Mouse (Mus musculus) midbrain, embryonic 13.5 days (tissue): ENCODE results near the gene Atp6v0a1. TPM values are rescaled to one million over a fixed set of nuclear protein-coding genes. Genes with fewer than 3 reads are reported as not detected.
"Not testable (repeated sequence)": the region's sequence is repeated elsewhere in the genome, so short reads cannot be mapped to it uniquely, and the experiment has no call there.

Experiments
- ATAC-seq: fragments of 200-750 bp; cut with Nextera tagmentation; 2 replicates; pipeline ENCODE4 v1.8.0; 2017; ENCODE audit warnings: mild to moderate bottlenecking, moderate TSS enrichment, moderate library complexity
- H3K27ac ChIP-seq: fragments of 300-500 bp; sonication (generic); 2 replicates; pipeline ENCODE4 v1.5.1; 2015; ENCODE audit warnings: inconsistent platforms, mild to moderate bottlenecking, moderate library complexity
- H3K27me3 ChIP-seq: fragments of 300-500 bp; sonication (generic); 2 replicates; pipeline ENCODE4 v1.6.1; 2015; ENCODE audit warnings: mild to moderate bottlenecking, inconsistent platforms
- H3K36me3 ChIP-seq: fragments of 300-500 bp; sonication (generic); 2 replicates; pipeline ENCODE4 v1.6.1; 2015; ENCODE audit warnings: mild to moderate bottlenecking, inconsistent platforms
- H3K4me1 ChIP-seq: fragments of 300-500 bp; sonication (generic); replicated peaks from 2 replicates; pipeline ENCODE4 v1.6.1; 2015; ENCODE audit warnings: inconsistent platforms
- H3K4me2 ChIP-seq: fragments of 300-500 bp; sonication (generic); replicated peaks from 2 replicates; pipeline ENCODE4 v1.6.1; 2015; ENCODE audit warnings: moderate library complexity, mild to moderate bottlenecking, inconsistent platforms
- H3K4me3 ChIP-seq: fragments of 300-500 bp; sonication (generic); replicated peaks from 2 replicates; pipeline ENCODE4 v1.5.1; 2015; ENCODE audit warnings: mild to moderate bottlenecking, inconsistent platforms
- H3K9ac ChIP-seq: fragments of 300-500 bp; sonication (generic); replicated peaks from 2 replicates; pipeline ENCODE4 v1.6.1; 2015; ENCODE audit warnings: mild to moderate bottlenecking, inconsistent platforms
- H3K9me3 ChIP-seq: fragments of 300-500 bp; sonication (generic); 2 replicates; pipeline ENCODE4 v1.6.1; 2016; ENCODE audit warnings: mild to moderate bottlenecking, inconsistent platforms
- WGBS: fragments of 180-500 bp; shearing (Covaris S2); methylation state at CpG from one replicate; pipeline ENCODE4 v1.1.7; 2015; 5-methylcytosine and 5-hydroxymethylcytosine counted together
- polyA plus RNA-seq: library from polyadenylated mRNA; unstranded; fragments of >200 nt; fragmentation: Nextera tagmentation; extraction: Ambion mirVana; gene quantifications from 2 replicates; pipeline ENCODE4 v1.2.1, GENCODE M21; 2015

Atp6v0a1 gene
- polyA plus RNA-seq, 1 experiment from 2014 or later: 90.8 TPM

DNA sequence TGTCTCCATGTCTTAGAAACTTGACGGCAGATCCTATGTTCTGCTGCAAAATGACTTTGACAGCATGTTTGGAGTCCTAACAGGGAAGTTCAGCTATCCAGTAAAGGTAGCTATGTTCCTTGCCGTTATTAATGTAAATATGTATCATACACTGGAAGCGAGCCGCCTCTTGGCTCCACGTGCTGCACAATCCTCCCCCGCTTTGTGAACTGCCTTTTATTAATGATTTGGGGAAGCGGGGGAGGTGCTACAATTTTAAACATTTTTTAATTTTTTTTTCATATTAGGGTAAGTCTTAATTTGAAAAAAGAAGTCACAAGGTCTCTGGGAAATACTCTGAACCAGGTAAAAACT, 25.5 kb upstream of the Atp6v0a1 start:
- no peak overlapping the region for H3K4me3 ChIP-seq
- no peak overlapping the region for H3K4me2 ChIP-seq
- H3K9me3 ChIP-seq: no peaks in the 10 kb centered on the region
- ATAC-seq: no peak
- H3K9ac ChIP-seq: no peak overlapping the region
- H3K36me3 ChIP-seq: no peaks in the 10 kb centered on the region
- 79% methylated on average over 7 of the region's 7 CpGs for WGBS
- peaks cover 5% of the 10 kb centered on the region for H3K4me1 ChIP-seq
- H3K27me3 ChIP-seq: peaks cover 15% of the 10 kb centered on the region
- no peak overlapping the region for H3K27ac ChIP-seq

DNA sequence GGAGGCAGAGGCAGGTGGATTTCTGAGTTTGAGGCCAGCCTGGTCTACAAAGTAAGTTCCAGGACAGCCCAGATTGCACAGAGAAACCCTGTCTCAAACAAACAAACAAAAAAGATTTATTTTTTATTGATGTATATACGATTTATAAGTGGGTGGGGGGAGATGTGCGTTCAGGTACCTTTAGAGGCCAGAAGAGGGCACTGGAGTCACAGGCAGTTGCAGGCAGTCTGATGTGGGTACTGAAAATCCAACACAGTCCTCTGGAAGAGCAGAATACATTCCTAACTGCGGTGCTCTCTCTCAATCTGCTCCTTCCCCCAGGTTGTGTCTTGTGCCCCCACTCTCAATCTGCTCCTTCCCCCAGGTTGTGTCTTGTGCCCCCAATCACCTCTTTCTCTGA, 23.6 kb upstream of the Atp6v0a1 start:
- 56% methylated on average over 3 of the region's 3 CpGs for WGBS
- H3K4me3 ChIP-seq: no peak overlapping the region

DNA sequence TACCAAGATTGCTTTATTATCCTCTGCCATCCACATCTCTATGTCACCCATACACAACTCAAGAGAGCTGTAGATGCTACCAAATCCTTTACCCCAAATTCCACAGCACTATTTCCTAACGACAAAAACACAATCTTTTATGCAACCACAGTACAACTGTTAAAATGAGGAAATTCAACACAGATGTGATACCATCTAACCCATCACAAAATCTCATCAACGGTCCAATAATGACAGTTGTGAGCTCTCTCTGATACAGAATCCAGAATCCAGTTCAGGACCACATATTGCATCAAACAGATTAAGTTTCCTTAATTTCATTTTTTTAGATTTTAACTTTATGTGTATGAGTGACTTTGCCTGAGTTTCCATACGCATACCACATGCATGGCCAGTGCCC, 20.6 kb upstream of the Atp6v0a1 start:
- H3K4me3 ChIP-seq: no peak overlapping the region
- H3K9ac ChIP-seq: no peak overlapping the region
- no peaks in the 10 kb centered on the region for H3K4me1 ChIP-seq
- ATAC-seq: no peak
- 86% methylated on average over 3 of the region's 3 CpGs for WGBS
- H3K4me2 ChIP-seq: no peak overlapping the region
- H3K27ac ChIP-seq: no peak overlapping the region
- no peaks in the 10 kb centered on the region for H3K36me3 ChIP-seq
- no peaks in the 10 kb centered on the region for H3K9me3 ChIP-seq
- H3K27me3 ChIP-seq: no peaks in the 10 kb centered on the region

More for the DNA sequence above, 23.6 kb upstream of the Atp6v0a1 start:
- peaks cover 15% of the 10 kb centered on the region for H3K27me3 ChIP-seq
- ATAC-seq: no peak
- H3K9me3 ChIP-seq: no peaks in the 10 kb centered on the region
- H3K4me2 ChIP-seq: no peak overlapping the region
- H3K27ac ChIP-seq: no peak overlapping the region
- no peak overlapping the region for H3K9ac ChIP-seq
- no peaks in the 10 kb centered on the region for H3K36me3 ChIP-seq
- H3K4me1 ChIP-seq: peaks cover 5% of the 10 kb centered on the region

DNA sequence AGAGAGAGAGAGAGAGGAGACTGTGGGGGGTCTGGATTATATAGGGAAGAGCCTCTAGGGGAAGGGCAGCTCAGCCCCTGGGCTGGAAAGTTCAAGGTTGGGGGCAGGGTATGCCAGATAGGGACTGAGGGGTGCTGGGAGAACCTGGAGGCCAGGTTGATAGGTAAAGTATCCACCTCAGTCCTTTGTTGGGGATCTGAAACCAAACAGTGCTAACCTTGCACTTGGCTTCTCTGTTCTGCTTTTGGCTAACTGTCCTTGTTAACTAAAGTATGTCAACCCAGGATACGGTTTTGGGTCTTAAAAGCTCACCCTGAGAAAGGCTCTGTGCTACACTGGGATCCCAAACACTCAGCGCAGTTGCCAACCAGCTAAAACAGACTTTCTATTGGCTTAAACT, 19.6 kb upstream of the Atp6v0a1 start:
- Histone ChIP-seq H3K36me3 (no peaks in the 10 kb centered on the region), H3K9me3 (no peaks in the 10 kb centered on the region), H3K27me3 (no peaks in the 10 kb centered on the region), H3K9ac (no peak overlapping the region), H3K4me1 (no peaks in the 10 kb centered on the region), H3K4me3 (no peak overlapping the region), H3K27ac (no peak overlapping the region), H3K4me2 (no peak overlapping the region)
- 75% methylated on average over 2 of the region's 2 CpGs for WGBS
- ATAC-seq: no peak

DNA sequence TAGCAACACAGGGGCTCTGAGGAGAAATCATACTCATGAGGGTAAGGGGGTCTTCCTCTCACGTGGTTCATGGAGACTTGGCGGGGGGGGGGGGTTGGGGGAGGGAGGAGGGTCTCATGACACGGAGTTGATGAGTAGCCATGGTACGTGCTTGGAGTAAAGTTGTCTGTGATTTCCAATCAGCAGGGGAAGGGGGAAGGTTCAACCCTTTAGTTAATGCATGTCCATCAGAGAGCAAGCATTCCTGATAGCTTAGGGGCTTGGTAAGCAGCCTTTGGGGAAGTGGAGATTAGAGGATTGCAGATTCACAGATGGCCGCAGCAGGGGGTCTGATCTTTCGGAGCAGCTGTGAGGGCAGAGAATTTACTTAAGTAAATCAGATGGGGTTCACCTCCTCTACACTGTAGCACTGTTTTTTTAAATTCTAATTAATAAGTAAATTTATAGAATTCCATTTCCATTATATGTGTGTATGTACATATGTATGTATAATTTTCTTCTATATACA, 18.2 kb upstream of the Atp6v0a1 start:
- H3K27ac ChIP-seq: no peak overlapping the region
- H3K4me3 ChIP-seq: no peak overlapping the region
- H3K9ac ChIP-seq: no peak overlapping the region
- ATAC-seq: no peak
- 14% methylated on average over 6 of the region's 6 CpGs for WGBS
- H3K27me3 ChIP-seq: no peaks in the 10 kb centered on the region
- no peak overlapping the region for H3K4me2 ChIP-seq
- no peaks in the 10 kb centered on the region for H3K9me3 ChIP-seq
- H3K36me3 ChIP-seq: no peaks in the 10 kb centered on the region
- H3K4me1 ChIP-seq: no peaks in the 10 kb centered on the region

DNA sequence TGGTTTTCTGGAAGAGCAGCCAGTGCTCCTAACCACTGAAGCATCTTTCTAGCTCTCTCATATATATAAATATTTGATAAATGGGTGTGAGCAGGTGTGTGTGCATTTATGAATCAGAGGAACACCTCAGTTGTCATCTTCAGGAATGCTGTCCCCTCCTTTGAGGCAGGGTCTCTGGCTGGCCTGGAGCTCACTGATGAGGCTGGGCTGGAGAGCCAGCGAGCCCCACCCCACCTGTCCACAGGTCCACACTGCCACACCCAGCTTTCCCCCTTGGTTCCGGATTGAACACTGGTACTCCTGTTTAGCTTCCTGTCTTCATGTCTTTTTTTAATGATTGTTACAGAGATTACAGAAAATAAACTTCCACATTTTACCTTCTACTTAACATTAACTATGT, 15.8 kb upstream of the Atp6v0a1 start:
- H3K36me3 ChIP-seq: no peaks in the 10 kb centered on the region
- 94% methylated on average over 2 of the region's 2 CpGs for WGBS
- H3K4me2 ChIP-seq: no peak overlapping the region
- no peak overlapping the region for H3K9ac ChIP-seq
- no peak overlapping the region for H3K27ac ChIP-seq
- H3K27me3 ChIP-seq: no peaks in the 10 kb centered on the region
- ATAC-seq: no peak
- H3K9me3 ChIP-seq: no peaks in the 10 kb centered on the region
- no peaks in the 10 kb centered on the region for H3K4me1 ChIP-seq
- H3K4me3 ChIP-seq: no peak overlapping the region

DNA sequence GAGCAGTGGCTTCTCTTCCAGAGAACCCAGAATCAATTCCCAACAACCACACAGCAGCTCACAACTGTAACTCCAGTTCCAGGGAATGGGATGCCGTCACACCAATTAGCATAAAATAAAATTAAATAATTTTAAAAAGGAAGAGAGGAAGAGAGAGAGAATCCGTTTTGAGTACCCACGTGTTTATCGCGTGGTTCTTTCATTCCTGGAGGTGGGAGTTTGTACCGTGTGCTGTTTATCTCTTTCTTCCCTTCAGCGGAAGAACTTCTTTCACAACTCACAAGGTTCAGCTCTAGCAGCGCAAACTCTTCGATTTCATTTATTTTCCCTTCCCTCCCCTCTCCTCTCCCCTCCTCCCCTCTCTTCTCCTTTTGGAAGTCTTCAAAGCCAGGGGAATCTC, 15.0 kb upstream of the Atp6v0a1 start:
- Histone ChIP-seq H3K9me3 (no peaks in the 10 kb centered on the region), H3K36me3 (no peaks in the 10 kb centered on the region), H3K4me1 (no peaks in the 10 kb centered on the region), H3K4me2 (no peak overlapping the region), H3K9ac (no peak overlapping the region), H3K27me3 (no peaks in the 10 kb centered on the region), H3K27ac (no peak overlapping the region), H3K4me3 (no peak overlapping the region)
- ATAC-seq: no peak
- WGBS: 67% methylated on average over 9 of the region's 9 CpGs

DNA sequence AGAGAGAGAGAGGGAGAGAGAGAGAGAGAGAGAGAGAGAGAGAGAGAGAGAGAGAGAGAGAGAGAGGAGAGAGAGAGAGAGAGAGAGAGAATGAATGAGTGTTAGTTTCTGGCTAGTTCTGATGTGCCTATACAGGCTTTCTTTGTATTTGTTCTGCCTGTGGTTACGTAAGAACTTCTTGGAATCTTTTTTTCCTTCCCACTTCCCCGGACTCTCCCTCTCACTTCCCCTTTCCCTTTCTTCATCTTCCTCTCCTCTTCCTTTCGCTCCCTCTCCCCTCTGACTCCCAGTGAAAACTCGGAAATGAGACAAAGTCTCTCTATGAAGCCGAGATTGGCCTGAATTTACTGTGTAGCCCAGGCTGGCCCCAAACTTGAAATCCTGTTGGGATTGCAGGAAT, 14.6 kb upstream of the Atp6v0a1 start:
- Histone ChIP-seq H3K9ac (no peak overlapping the region), H3K27ac (no peak overlapping the region), H3K36me3 (no peaks in the 10 kb centered on the region), H3K4me1 (no peaks in the 10 kb centered on the region), H3K27me3 (no peaks in the 10 kb centered on the region), H3K9me3 (no peaks in the 10 kb centered on the region), H3K4me2 (no peak overlapping the region), H3K4me3 (no peak overlapping the region)
- ATAC-seq: no peak
- WGBS: 85% methylated on average over 5 of the region's 5 CpGs

DNA sequence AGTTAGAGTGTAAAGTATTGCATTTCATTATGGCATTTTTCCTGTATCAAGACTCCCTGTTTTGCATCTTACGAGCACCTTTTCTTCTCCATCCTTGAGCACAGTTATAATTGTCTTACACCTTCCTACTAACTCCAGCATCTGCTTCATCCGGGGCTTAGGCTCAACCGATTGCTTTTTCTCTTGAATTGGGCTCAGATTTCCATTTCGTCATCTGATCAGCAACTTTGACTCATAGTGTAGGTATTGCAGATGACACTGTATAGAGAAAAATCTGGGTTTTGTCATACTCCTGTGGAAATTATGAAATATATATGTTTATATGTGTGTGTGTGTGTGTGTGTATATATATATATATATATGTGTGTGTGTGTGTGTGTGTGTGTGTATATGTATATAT, 12.8 kb upstream of the Atp6v0a1 start:
- Histone ChIP-seq H3K27ac (no peak overlapping the region), H3K36me3 (no peaks in the 10 kb centered on the region), H3K9me3 (no peaks in the 10 kb centered on the region), H3K27me3 (0 out of 2 replicates have a peak, but pooled peaks cover 5% of the 10 kb centered on the region), H3K4me2 (no peak overlapping the region), H3K4me3 (no peak overlapping the region), H3K4me1 (no peaks in the 10 kb centered on the region), H3K9ac (no peak overlapping the region)
- ATAC-seq: no peak
- 94% methylated on average over 4 of the region's 4 CpGs for WGBS

DNA sequence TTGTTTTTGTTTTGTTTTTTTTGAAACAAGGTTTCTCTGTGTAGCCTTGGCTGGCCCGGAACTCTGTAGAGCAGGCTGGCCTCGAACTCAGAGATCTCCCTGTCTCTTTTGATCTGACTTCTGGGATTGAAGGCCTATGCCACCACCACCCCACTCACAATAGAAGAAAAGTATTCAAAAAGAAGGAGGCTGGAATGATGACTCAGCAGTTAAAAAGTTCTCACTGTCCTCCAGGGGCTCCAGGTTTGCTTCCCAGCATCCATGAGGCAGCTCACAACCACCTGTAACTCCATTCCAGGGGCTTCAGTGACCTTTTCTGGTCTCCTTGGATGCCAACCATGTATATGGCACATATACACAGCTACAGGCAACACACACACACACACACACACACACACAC, 10.4 kb upstream of the Atp6v0a1 start:
- Histone ChIP-seq H3K9me3 (no peaks in the 10 kb centered on the region), H3K4me1 (no peaks in the 10 kb centered on the region), H3K27ac (no peak overlapping the region), H3K36me3 (no peaks in the 10 kb centered on the region), H3K9ac (no peak overlapping the region), H3K4me2 (no peak overlapping the region), H3K27me3 (0 out of 2 replicates have a peak, but pooled peaks cover 5% of the 10 kb centered on the region), H3K4me3 (no peak overlapping the region)
- ATAC-seq: no peak
- WGBS: 89% methylated on average over 2 of the region's 2 CpGs

DNA sequence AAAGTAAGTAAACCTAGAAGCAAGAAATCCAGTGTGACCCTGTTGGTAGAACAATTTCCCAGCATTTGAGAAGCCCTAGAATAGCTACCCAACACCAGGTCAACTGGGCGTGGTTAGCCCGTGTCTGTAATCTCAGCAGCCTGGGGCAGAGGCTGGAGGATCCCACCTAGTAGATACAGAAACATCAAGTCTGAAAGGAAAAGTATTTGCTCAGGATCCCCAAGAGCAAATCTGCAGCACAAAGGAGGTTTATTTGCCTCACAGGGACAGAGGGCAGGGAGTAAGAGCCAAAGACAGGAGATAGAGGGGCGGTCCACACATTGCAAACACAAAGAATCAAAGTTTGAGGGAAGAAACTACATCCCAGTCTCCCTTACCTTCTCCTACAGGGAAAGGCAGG, 10.0 kb upstream of the Atp6v0a1 start:
- no peak overlapping the region for H3K4me2 ChIP-seq
- 0 out of 2 replicates have a peak, but pooled peaks cover 5% of the 10 kb centered on the region for H3K27me3 ChIP-seq
- WGBS: 68% methylated on average over 3 of the region's 3 CpGs
- H3K27ac ChIP-seq: no peak overlapping the region
- H3K9ac ChIP-seq: no peak overlapping the region
- H3K4me3 ChIP-seq: no peak overlapping the region
- ATAC-seq: no peak
- H3K9me3 ChIP-seq: no peaks in the 10 kb centered on the region
- no peaks in the 10 kb centered on the region for H3K36me3 ChIP-seq
- H3K4me1 ChIP-seq: no peaks in the 10 kb centered on the region

DNA sequence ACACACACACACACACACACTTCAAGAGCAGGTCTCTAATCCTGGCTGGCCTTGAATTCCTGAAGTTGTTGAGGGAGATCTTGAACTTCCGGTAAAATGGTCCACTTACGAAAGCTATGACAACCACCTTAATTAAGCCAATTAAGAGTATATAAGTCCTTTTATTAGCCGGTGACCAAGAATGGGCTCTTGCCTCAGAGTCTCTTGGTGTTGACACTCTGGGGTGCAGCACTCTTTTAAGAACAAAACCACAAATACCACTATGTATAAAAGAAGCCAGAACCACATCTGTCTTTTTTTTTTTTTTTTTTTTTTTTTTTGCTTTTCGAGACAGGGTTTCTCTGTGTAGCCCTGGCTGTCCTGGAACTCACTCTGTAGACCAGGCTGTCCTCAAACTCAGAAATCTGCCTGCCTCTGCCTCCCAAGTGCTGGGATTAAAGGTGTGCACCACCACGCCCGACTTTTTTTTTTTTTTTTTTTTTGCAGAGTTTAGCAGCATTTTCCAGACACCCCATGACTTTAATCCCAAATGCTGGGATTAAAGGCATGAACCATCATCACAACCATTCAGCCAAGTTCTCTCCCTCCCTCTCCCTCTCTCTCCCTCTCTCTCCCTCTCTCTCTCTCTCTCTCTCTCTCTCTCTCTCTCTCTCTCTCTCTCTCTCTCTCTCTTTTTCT, 7.2 kb upstream of the Atp6v0a1 start:
- not testable (repeated sequence) for ATAC-seq

More for the DNA sequence above, 7.2 kb upstream of the Atp6v0a1 start:
- not testable (repeated sequence) for H3K27me3 ChIP-seq, H3K9ac ChIP-seq, H3K4me1 ChIP-seq, H3K27ac ChIP-seq, H3K36me3 ChIP-seq, H3K9me3 ChIP-seq, H3K4me3 ChIP-seq, H3K4me2 ChIP-seq
- WGBS: 77% methylated on average over 5 of the region's 6 CpGs
